Mouse (Mus musculus) midbrain, embryonic 10.5 days (tissue): ENCODE measurements around the gene Cpped1. TPM values are rescaled to one million over a fixed set of nuclear protein-coding genes. Genes with fewer than 3 reads are reported as not detected.

ENCODE experiments used
- polyA plus RNA-seq: library from polyadenylated mRNA; unstranded; fragments of >200 nt; fragmentation: Nextera tagmentation; extraction: Ambion mirVana; gene quantifications from 2 replicates; pipeline ENCODE4 v1.2.1, GENCODE M21; 2016

Gene Cpped1
- polyA plus RNA-seq, 1 experiment from 2014 or later: 12.3 TPM

Other genes starting within 250 kb of the Cpped1 start
- 0.10 and 0.30 TPM in 2 replicates for gene Shisa9, start 74.7 kb upstream of the Cpped1 start, polyA plus RNA-seq